Mouse (Mus musculus): ENCODE data around the gene Mgll. TPM values are rescaled to one million over a fixed set of nuclear protein-coding genes. Genes with fewer than 3 reads are reported as not detected.
A peak's percentile ranks its signal among the peaks of the same experiment; 100 is the strongest.

Mgll gene
- polyA plus RNA-seq, 1 experiment: 152 TPM

- WGBS: under 1% methylated on average over 29 of the region's 32 CpGs
- DNase-seq: no peak
- Histone ChIP-seq H3K27ac (ENCODE audit: insufficient read depth, low read depth, low read length) (no peak overlapping the region), H3K27me3 (replicated peaks; ENCODE audit: control insufficient read depth, insufficient read depth, low read length) (no peaks in the 10 kb centered on the region), H3K36me3 (ENCODE audit: control insufficient read depth, insufficient read depth, low read length) (no peaks in the 10 kb centered on the region), H3K4me1 (ENCODE audit: control insufficient read depth, insufficient read depth, low read length) (peaks cover 11% of the 10 kb centered on the region), H3K4me3 (ENCODE audit: insufficient read depth, low read depth, low read length) (peak overlapping the region; percentile 66)
- TF ChIP-seq POLR2A (IDR thresholded peaks at IDR 0.05; ENCODE audit: low read depth, low read length): no peak
Measured at GRCm38 (mm10) chr6:88842731-88843151, 118.5 kb downstream of the Mgll start.

DNA sequence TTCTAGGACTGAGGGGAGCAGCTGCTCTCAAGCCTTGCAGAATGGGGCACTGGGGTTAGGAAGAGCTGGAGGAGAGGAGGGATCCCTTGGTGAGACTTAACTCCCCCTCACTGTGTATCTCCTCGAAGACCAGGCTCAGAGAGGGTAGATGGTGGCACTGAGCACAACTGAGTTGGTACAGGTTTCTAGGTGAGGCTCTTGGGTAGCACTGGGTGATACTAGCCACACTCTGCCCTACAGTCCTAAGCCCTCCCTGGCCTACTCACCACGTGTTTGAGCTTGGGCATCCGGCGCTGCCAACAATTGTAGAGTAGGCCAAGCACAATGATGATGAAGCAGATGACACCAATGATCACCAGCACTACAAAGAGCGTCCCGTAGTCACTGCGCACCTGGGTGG, 119.0 kb downstream of the Mgll start:
- H3K36me3 ChIP-seq (ENCODE audit: control insufficient read depth, insufficient read depth, low read length): no peaks in the 10 kb centered on the region
- H3K27ac ChIP-seq (ENCODE audit: insufficient read depth, low read depth, low read length): no peak overlapping the region
- peak overlapping the region; percentile 66 for H3K4me3 ChIP-seq (ENCODE audit: insufficient read depth, low read depth, low read length)
- 75% methylated on average over 7 of the region's 7 CpGs for WGBS
- TF ChIP-seq POLR2A (IDR thresholded peaks at IDR 0.05; ENCODE audit: low read depth, low read length) (no peak), CTCF (conservative IDR thresholded peaks at IDR 0.05; ENCODE audit: insufficient read depth, insufficient read length, low read depth, low read length) (no peak)
- peaks cover 11% of the 10 kb centered on the region for H3K4me1 ChIP-seq (ENCODE audit: control insufficient read depth, insufficient read depth, low read length)
- H3K27me3 ChIP-seq (replicated peaks; ENCODE audit: control insufficient read depth, insufficient read depth, low read length): no peaks in the 10 kb centered on the region
- no peak for DNase-seq

DNA sequence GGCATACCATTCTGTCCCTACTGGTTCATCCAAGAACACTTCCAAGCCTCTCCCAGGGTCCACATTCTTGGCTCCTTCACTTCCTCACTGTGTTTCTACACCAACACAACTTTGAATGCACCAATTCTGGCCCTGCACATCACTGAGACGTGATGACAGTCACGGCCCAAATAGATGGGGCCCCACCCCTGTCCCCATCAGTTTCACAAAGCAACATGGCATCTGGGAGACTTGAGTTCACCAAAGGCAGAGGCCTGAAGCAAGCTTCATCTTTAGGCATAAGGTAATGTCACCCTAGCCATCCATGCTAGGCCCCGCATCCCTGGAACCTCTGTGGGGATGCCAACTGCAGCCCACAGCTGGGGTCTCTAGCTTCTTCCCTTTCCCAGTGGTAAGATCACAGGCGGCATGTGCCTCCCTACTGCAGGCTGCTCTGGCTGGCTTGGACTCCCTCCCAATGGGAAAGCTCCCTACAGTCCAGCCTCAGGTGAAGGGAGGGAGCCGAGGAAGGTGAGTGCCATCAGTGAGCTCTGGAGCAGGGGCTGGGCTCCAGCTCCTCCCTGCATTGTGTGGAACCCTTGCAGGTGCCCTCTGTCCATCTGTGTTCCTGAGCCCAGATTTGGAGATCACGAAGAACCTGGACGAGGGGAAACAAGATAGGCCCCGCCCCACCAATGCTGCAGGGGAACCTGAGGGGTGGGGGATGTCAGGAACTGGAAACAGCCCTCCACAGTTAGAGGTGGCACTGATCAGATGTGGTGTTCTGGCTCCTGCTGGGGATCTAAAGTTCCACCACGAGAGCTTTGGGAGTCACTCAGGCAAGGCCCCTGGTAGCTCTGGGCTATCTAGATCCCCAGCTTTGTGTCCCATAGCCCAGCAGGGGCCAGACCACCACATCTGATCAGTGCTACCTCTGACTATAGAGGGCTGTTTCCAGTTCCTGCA, 119.8 kb downstream of the Mgll start:
- H3K27ac ChIP-seq (ENCODE audit: insufficient read depth, low read depth, low read length): no peak overlapping the region
- no peaks in the 10 kb centered on the region for H3K36me3 ChIP-seq (ENCODE audit: control insufficient read depth, insufficient read depth, low read length)
- no peak overlapping the region for H3K4me3 ChIP-seq (ENCODE audit: insufficient read depth, low read depth, low read length)
- 86% methylated on average over 9 of the region's 9 CpGs for WGBS
- TF ChIP-seq CTCF (conservative IDR thresholded peaks at IDR 0.05; ENCODE audit: insufficient read depth, insufficient read length, low read depth, low read length): no peak
- TF ChIP-seq POLR2A (IDR thresholded peaks at IDR 0.05; ENCODE audit: low read depth, low read length): no peak
- no peak for DNase-seq
- H3K4me1 ChIP-seq (ENCODE audit: control insufficient read depth, insufficient read depth, low read length): peaks cover 11% of the 10 kb centered on the region
- H3K27me3 ChIP-seq (replicated peaks; ENCODE audit: control insufficient read depth, insufficient read depth, low read length): no peaks in the 10 kb centered on the region

GRCm38 (mm10) chr6:88844901-88845565, 120.8 kb downstream of the Mgll start:
- Histone ChIP-seq H3K36me3 (ENCODE audit: control insufficient read depth, insufficient read depth, low read length) (no peaks in the 10 kb centered on the region), H3K27me3 (replicated peaks; ENCODE audit: control insufficient read depth, insufficient read depth, low read length) (no peaks in the 10 kb centered on the region), H3K27ac (ENCODE audit: insufficient read depth, low read depth, low read length) (no peak overlapping the region), H3K4me3 (ENCODE audit: insufficient read depth, low read depth, low read length) (no peak overlapping the region), H3K4me1 (ENCODE audit: control insufficient read depth, insufficient read depth, low read length) (peaks cover 11% of the 10 kb centered on the region)
- 95% methylated on average over 7 of the region's 7 CpGs for WGBS
- no peak for DNase-seq
- TF ChIP-seq POLR2A (IDR thresholded peaks at IDR 0.05; ENCODE audit: low read depth, low read length): no peak
- TF ChIP-seq CTCF (conservative IDR thresholded peaks at IDR 0.05; ENCODE audit: insufficient read depth, insufficient read length, low read depth, low read length): no peak

DNA sequence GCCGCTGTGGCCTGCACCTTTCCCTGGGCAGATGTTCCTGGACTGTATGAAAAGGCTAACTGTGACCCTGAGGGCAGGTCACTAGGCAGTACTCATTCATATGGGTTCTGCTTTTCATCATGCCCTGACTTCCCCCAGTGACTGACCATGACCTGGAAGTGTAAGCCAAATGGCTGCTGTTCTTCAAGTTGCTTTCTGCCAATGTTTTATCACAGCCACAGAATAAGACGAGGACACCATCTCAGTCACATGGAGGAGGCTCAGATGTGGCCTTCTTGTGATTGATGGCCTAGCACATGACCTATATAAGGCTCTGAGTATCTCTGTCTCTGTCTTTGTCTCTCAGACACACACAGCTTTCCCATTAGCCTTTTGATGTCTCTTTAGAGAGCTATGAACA, 123.4 kb downstream of the Mgll start:
- H3K27ac ChIP-seq (ENCODE audit: insufficient read depth, low read depth, low read length): no peak overlapping the region
- DNase-seq: no peak
- WGBS: 67% methylated on average over 2 of the region's 2 CpGs
- no peaks in the 10 kb centered on the region for H3K36me3 ChIP-seq (ENCODE audit: control insufficient read depth, insufficient read depth, low read length)
- no peaks in the 10 kb centered on the region for H3K27me3 ChIP-seq (replicated peaks; ENCODE audit: control insufficient read depth, insufficient read depth, low read length)
- H3K4me1 ChIP-seq (ENCODE audit: control insufficient read depth, insufficient read depth, low read length): 0 out of 2 replicates have a peak, but pooled peaks cover 4% of the 10 kb centered on the region
- TF ChIP-seq POLR2A (IDR thresholded peaks at IDR 0.05; ENCODE audit: low read depth, low read length): no peak
- TF ChIP-seq CTCF (conservative IDR thresholded peaks at IDR 0.05; ENCODE audit: insufficient read depth, insufficient read length, low read depth, low read length): no peak
- no peak overlapping the region for H3K4me3 ChIP-seq (ENCODE audit: insufficient read depth, low read depth, low read length)

GRCm38 (mm10) chr6:88849270-88849669, 125.1 kb downstream of the Mgll start:
- H3K36me3 ChIP-seq (ENCODE audit: control insufficient read depth, insufficient read depth, low read length): no peaks in the 10 kb centered on the region
- WGBS: 49% methylated on average over 4 of the region's 4 CpGs
- no peaks in the 10 kb centered on the region for H3K4me1 ChIP-seq (ENCODE audit: control insufficient read depth, insufficient read depth, low read length)
- DNase-seq: no peak
- H3K4me3 ChIP-seq (ENCODE audit: insufficient read depth, low read depth, low read length): no peak overlapping the region
- no peaks in the 10 kb centered on the region for H3K27me3 ChIP-seq (replicated peaks; ENCODE audit: control insufficient read depth, insufficient read depth, low read length)
- TF ChIP-seq CTCF (conservative IDR thresholded peaks at IDR 0.05; ENCODE audit: insufficient read depth, insufficient read length, low read depth, low read length) (peak; percentile 45; the same call in 1 of the 2 replicates), POLR2A (IDR thresholded peaks at IDR 0.05; ENCODE audit: low read depth, low read length) (no peak)
- H3K27ac ChIP-seq (ENCODE audit: insufficient read depth, low read depth, low read length): no peak overlapping the region

- Histone ChIP-seq H3K4me1 (ENCODE audit: control insufficient read depth, insufficient read depth, low read length) (no peaks in the 10 kb centered on the region), H3K36me3 (ENCODE audit: control insufficient read depth, insufficient read depth, low read length) (no peaks in the 10 kb centered on the region), H3K27ac (ENCODE audit: insufficient read depth, low read depth, low read length) (no peak overlapping the region), H3K4me3 (ENCODE audit: insufficient read depth, low read depth, low read length) (no peak overlapping the region), H3K27me3 (replicated peaks; ENCODE audit: control insufficient read depth, insufficient read depth, low read length) (no peaks in the 10 kb centered on the region)
- WGBS: 87% methylated on average over 7 of the region's 7 CpGs
- DNase-seq: no peak
- TF ChIP-seq POLR2A (IDR thresholded peaks at IDR 0.05; ENCODE audit: low read depth, low read length): no peak
- TF ChIP-seq CTCF (conservative IDR thresholded peaks at IDR 0.05; ENCODE audit: insufficient read depth, insufficient read length, low read depth, low read length): no peak
Measured at GRCm38 (mm10) chr6:88850034-88850433, 125.8 kb downstream of the Mgll start.

Measured in kidney, adult 2 months (tissue).